Mouse (Mus musculus): ENCODE data around the gene Galnt10. TPM values are rescaled to one million over a fixed set of nuclear protein-coding genes. Genes with fewer than 3 reads are reported as not detected.
A peak's percentile ranks its signal among the peaks of the same experiment; 100 is the strongest.

The Galnt10 gene
- total and polyA plus RNA-seq, 3 experiments, result 0.07 to 0.85 TPM; not detected in 1

GRCm38 (mm10) chr11:57786616-57787418, 141.6 kb downstream of the Galnt10 start:
- dilution Hi-C loops (cut with MboI; ENCODE audit: extremely low pct_ligation_motif_present, extremely low pct_unique_long_range_greater_than_20kb, low sequenced_read_pairs), result no loop called here
- no peaks in the 10 kb centered on the region for H3K36me3 ChIP-seq (replicated peaks in 1 of 2; ENCODE audit: control insufficient read depth in 1 of 2, insufficient read depth in 1 of 2, low read length in 1 of 2)

GRCm38 (mm10) chr11:57787913-57788312, 142.7 kb downstream of the Galnt10 start:
- Histone ChIP-seq H3K4me1 (ENCODE audit: control insufficient read depth in 1 of 2, insufficient read depth in 2 of 2) (0 out of 4 replicates have a peak, but pooled peaks cover 0 to 2% of the 10 kb centered on the region in 2 experiments), H3K9ac (ENCODE audit: insufficient read depth, low read depth) (no peak overlapping the region), H3K79me2 (replicated peaks; ENCODE audit: control insufficient read depth, extremely low read depth, insufficient read depth, poor library complexity, severe bottlenecking) (no peaks in the 10 kb centered on the region), H3K9me3 (replicated peaks; ENCODE audit: low read length) (no peaks in the 10 kb centered on the region), H3K27ac (ENCODE audit: insufficient read depth, low read depth) (no peak overlapping the region), H3K27me3 (replicated peaks) (peaks cover 47% of the 10 kb centered on the region), H3K4me3 (replicated peaks in 1 of 3; ENCODE audit: low read depth in 2 of 3, low read length in 2 of 3, poor library complexity in 1 of 3) (no peak overlapping the region), H3K36me3 (replicated peaks in 1 of 2; ENCODE audit: control insufficient read depth in 1 of 2, insufficient read depth in 1 of 2, low read length in 1 of 2) (no peaks in the 10 kb centered on the region), H3K4me2 (ENCODE audit: insufficient read depth, low read depth, poor library complexity, severe bottlenecking) (no peak overlapping the region)
- peak; percentile 82 for DNase-seq (ENCODE audit: extremely low read depth)
- dilution Hi-C loops (cut with MboI; ENCODE audit: extremely low pct_ligation_motif_present, extremely low pct_unique_long_range_greater_than_20kb, low sequenced_read_pairs), result no loop called here
- in situ Hi-C loops (cut with MboI; ENCODE audit: low pct_ligation_motif_present, low pct_unique_long_range_greater_than_20kb, low sequenced_read_pairs), result loop anchor here (10.0 kb wide), 1 partner anchor 313 kb away; no protein-coding TSS in a partner anchor
- no peak for TF ChIP-seq USF2 (conservative IDR thresholded peaks at IDR 0.05; ENCODE audit: low read depth, low read length)
- no peak for TF ChIP-seq POLR2AphosphoS2 (IDR thresholded peaks at IDR 0.05; ENCODE audit: low read depth, low read length)
- peak; percentile 88 for TF ChIP-seq SMC3 (IDR thresholded peaks at IDR 0.05; ENCODE audit: low read depth, low read length)
- no peak for TF ChIP-seq USF1 (IDR thresholded peaks at IDR 0.05; ENCODE audit: low read depth, low read length)
- TF ChIP-seq MAZ (IDR thresholded peaks at IDR 0.05; ENCODE audit: low read depth, low read length), result no peak
- no peak for TF ChIP-seq UBTF (IDR thresholded peaks at IDR 0.05; ENCODE audit: low read depth, low read length)
- 0 out of 2 replicates have a peak, but pooled peaks have one; percentile 37 for TF ChIP-seq MEF2A (IDR thresholded peaks at IDR 0.05; ENCODE audit: borderline replicate concordance, low read depth, low read length)
- TF ChIP-seq ZC3H11A (IDR thresholded peaks at IDR 0.05; ENCODE audit: low read depth, low read length), result 0 out of 2 replicates have a peak, but pooled peaks have one; percentile 34
- TF ChIP-seq TBP (conservative IDR thresholded peaks at IDR 0.05; ENCODE audit: low read depth, low read length), result no peak
- TF ChIP-seq BHLHE40 (IDR thresholded peaks at IDR 0.05; ENCODE audit: low read depth, low read length), result no peak
- peak; percentile 35; the same call in 1 of the 2 replicates for TF ChIP-seq ELF1 (IDR thresholded peaks at IDR 0.05; ENCODE audit: low read depth, low read length)
- no peak for TF ChIP-seq PAX5 (IDR thresholded peaks at IDR 0.05; ENCODE audit: low read length)
- TF ChIP-seq CHD1 (IDR thresholded peaks at IDR 0.05; ENCODE audit: low read depth, low read length), result no peak
- TF ChIP-seq EP300 (IDR thresholded peaks at IDR 0.05; ENCODE audit: low read length), result no peak
- TF ChIP-seq CTCF (conservative IDR thresholded peaks at IDR 0.05 in 1 of 2, IDR thresholded peaks at IDR 0.05 in 1 of 2; ENCODE audit: low read depth in 2 of 2, low read length in 2 of 2), result peak; percentile 93 to 98
- TF ChIP-seq JUND (conservative IDR thresholded peaks at IDR 0.05; ENCODE audit: low read depth, low read length), result no peak; the same call in 1 of the 2 replicates
- no peak for TF ChIP-seq NRF1 (IDR thresholded peaks at IDR 0.05; ENCODE audit: low read depth, low read length)
- no peak for TF ChIP-seq MXI1 (IDR thresholded peaks at IDR 0.05; ENCODE audit: low read depth, low read length)
- TF ChIP-seq KAT2A (IDR thresholded peaks at IDR 0.05; ENCODE audit: insufficient replicate concordance, low read length), result no peak
- TF ChIP-seq JUN (IDR thresholded peaks at IDR 0.05; ENCODE audit: insufficient read depth, low read depth, low read length), result no peak
- TF ChIP-seq IRF4 (IDR thresholded peaks at IDR 0.05; ENCODE audit: low read depth, low read length), result peak; percentile 58; the same call in 1 of the 2 replicates
- TF ChIP-seq MAX (IDR thresholded peaks at IDR 0.05; ENCODE audit: low read length), result no peak
- no peak for TF ChIP-seq GABPA (IDR thresholded peaks at IDR 0.05; ENCODE audit: insufficient replicate concordance, low read depth, low read length)
- peak; percentile 87 for TF ChIP-seq RAD21 (IDR thresholded peaks at IDR 0.05; ENCODE audit: low read depth, low read length)

More at GRCm38 (mm10) chr11:57786616-57787418, 141.6 kb downstream of the Galnt10 start:
- Histone ChIP-seq H3K4me2 (ENCODE audit: insufficient read depth, low read depth, poor library complexity, severe bottlenecking) (no peak overlapping the region), H3K9me3 (replicated peaks; ENCODE audit: low read length) (no peaks in the 10 kb centered on the region), H3K4me3 (replicated peaks in 1 of 3; ENCODE audit: low read depth in 2 of 3, low read length in 2 of 3, poor library complexity in 1 of 3) (no peak overlapping the region), H3K27ac (ENCODE audit: insufficient read depth, low read depth) (no peak overlapping the region), H3K27me3 (replicated peaks) (peaks cover 56% of the 10 kb centered on the region), H3K9ac (ENCODE audit: insufficient read depth, low read depth) (no peak overlapping the region), H3K4me1 (ENCODE audit: control insufficient read depth in 1 of 2, insufficient read depth in 2 of 2) (0 out of 4 replicates have a peak, but pooled peaks cover 0 to 2% of the 10 kb centered on the region in 2 experiments), H3K79me2 (replicated peaks; ENCODE audit: control insufficient read depth, extremely low read depth, insufficient read depth, poor library complexity, severe bottlenecking) (no peaks in the 10 kb centered on the region)
- in situ Hi-C loops (cut with MboI; ENCODE audit: low pct_ligation_motif_present, low pct_unique_long_range_greater_than_20kb, low sequenced_read_pairs), result loop anchor here (10.0 kb wide), 1 partner anchor 312 kb away; no protein-coding TSS in a partner anchor
- DNase-seq (ENCODE audit: extremely low read depth), result no peak
- TF ChIP-seq MAFK (IDR thresholded peaks at IDR 0.05; ENCODE audit: insufficient replicate concordance, low read length) (no peak), ZMIZ1 (IDR thresholded peaks at IDR 0.05; ENCODE audit: low read depth, low read length) (no peak), IRF4 (IDR thresholded peaks at IDR 0.05; ENCODE audit: low read depth, low read length) (no peak), BHLHE40 (IDR thresholded peaks at IDR 0.05; ENCODE audit: low read depth, low read length) (no peak), NRF1 (IDR thresholded peaks at IDR 0.05; ENCODE audit: low read depth, low read length) (no peak), SIN3A (IDR thresholded peaks at IDR 0.05; ENCODE audit: low read length) (no peak), CTCF (conservative IDR thresholded peaks at IDR 0.05 in 1 of 2, IDR thresholded peaks at IDR 0.05 in 1 of 2; ENCODE audit: low read depth in 2 of 2, low read length in 2 of 2) (no peak; a peak in 1 of 4 replicates), SMC3 (IDR thresholded peaks at IDR 0.05; ENCODE audit: low read depth, low read length) (no peak), GABPA (IDR thresholded peaks at IDR 0.05; ENCODE audit: insufficient replicate concordance, low read depth, low read length) (no peak), RCOR1 (conservative IDR thresholded peaks at IDR 0.05; ENCODE audit: low read depth, low read length) (no peak), MXI1 (IDR thresholded peaks at IDR 0.05; ENCODE audit: low read depth, low read length) (no peak), ZC3H11A (IDR thresholded peaks at IDR 0.05; ENCODE audit: low read depth, low read length) (no peak), NELFE (IDR thresholded peaks at IDR 0.05; ENCODE audit: low read depth, low read length) (no peak), TBP (conservative IDR thresholded peaks at IDR 0.05; ENCODE audit: low read depth, low read length) (no peak), ZKSCAN1 (IDR thresholded peaks at IDR 0.05; ENCODE audit: borderline replicate concordance, low read depth, low read length) (no peak), TCF12 (IDR thresholded peaks at IDR 0.05; ENCODE audit: low read depth, low read length) (no peak), POLR2A (IDR thresholded peaks at IDR 0.05; ENCODE audit: low read depth, low read length) (no peak)
